Mouse (Mus musculus) bone marrow, adult 2 months (tissue): ENCODE results near the gene Aff4.

Experiments
- CTCF ChIP-seq: fragments of 200-500 bp; IDR thresholded peaks from 2 replicates; pipeline ENCODE4 v1.5.1; 2011; ENCODE audit warnings: low read length, control low read depth; ENCODE audit not compliant: control insufficient read depth, insufficient read depth
- POLR2A ChIP-seq: fragments of 200-500 bp; IDR thresholded peaks from 2 replicates; pipeline ENCODE4 v1.6.1; 2011; ENCODE audit warnings: low read depth, mild to moderate bottlenecking, control low read depth, low read length, borderline replicate concordance; ENCODE audit not compliant: control insufficient read depth

DNA sequence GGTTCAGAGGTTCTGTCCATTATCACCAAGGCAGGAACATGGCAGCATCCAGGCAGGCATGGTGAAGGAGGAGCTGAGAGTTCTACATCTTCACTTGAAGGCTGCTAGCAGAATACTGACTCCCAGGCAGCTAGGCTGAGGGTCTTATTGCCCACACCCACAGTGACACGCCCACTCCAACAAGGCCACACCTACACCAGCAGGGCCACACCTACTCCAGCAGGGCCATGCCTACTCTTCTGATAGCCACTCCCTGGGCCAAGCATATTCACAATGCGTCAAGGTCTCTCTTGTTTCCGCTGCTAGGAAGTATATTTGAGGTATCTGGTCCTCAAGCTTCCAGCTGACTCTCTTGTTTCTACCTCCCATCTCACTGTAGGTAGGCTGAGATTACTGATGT, 108.4 kb downstream of the Aff4 start:
- TF ChIP-seq CTCF (no peak), POLR2A (no peak)
